8 mouse cellular contexts compared by ENCODE assay signal in genomic region chr7:83695449-83696212, GRCm38 (mm10). TPM values are rescaled to one million over a fixed set of nuclear protein-coding genes. Genes with fewer than 3 reads are reported as not detected.
DNase-seq lines count a peak whose midpoint lies in the region; ATAC-seq and TF ChIP-seq lines count a peak whose summit lies in the region.

No protein-coding gene starts in this region.

- ATAC-seq in heart, postnatal 0 days (ENCODE audit: insufficient read depth, low read depth): no peak
- ATAC-seq in heart, embryonic 11.5 days (replicated peaks; ENCODE audit: insufficient number of reproducible peaks, low FRiP score, low TSS enrichment): no peak
- ATAC-seq in neural tube, embryonic 15.5 days (ENCODE audit: low FRiP score): no peak
- ATAC-seq in erythroblast, adult 5-6 weeks (replicated peaks; ENCODE audit: low FRiP score, poor library complexity, severe bottlenecking): 0 out of 2 replicates have a peak, but pooled peaks have one; percentile 64
- ATAC-seq in neutrophil, adult 5-6 weeks (ENCODE audit: extremely low read depth, insufficient number of reproducible peaks, low FRiP score, poor library complexity, severe bottlenecking): 0 out of 2 replicates have a peak, but pooled peaks have one; percentile 51

- no peak overlapping the region for H3K4me2 ChIP-seq in heart, postnatal 0 days (ENCODE audit: low read depth, low read length)
- no peak overlapping the region for H3K4me2 ChIP-seq in heart, embryonic 11.5 days
- no peak overlapping the region for H3K4me2 ChIP-seq in neural tube, embryonic 15.5 days

- H3K4me3 ChIP-seq in heart, postnatal 0 days (ENCODE audit: low read depth, low read length): no peak overlapping the region
- H3K4me3 ChIP-seq in heart, embryonic 11.5 days (ENCODE audit: low read depth, low read length): no peak overlapping the region
- no peak overlapping the region for H3K4me3 ChIP-seq in neural tube, embryonic 15.5 days (replicated peaks)

- peak; percentile 66 for TF ChIP-seq CTCF in heart, postnatal 0 days (IDR thresholded peaks at IDR 0.05; ENCODE audit: low read depth)

- no peak for TF ChIP-seq EP300 in heart, postnatal 0 days (IDR thresholded peaks at IDR 0.05; ENCODE audit: low read depth)

- H3K27me3 ChIP-seq in heart, postnatal 0 days (ENCODE audit: control insufficient read depth, insufficient read depth, low read length): no peaks in the 10 kb centered on the region
- H3K27me3 ChIP-seq in heart, embryonic 11.5 days (ENCODE audit: control insufficient read depth, insufficient read depth, low read length): no peaks in the 10 kb centered on the region
- H3K27me3 ChIP-seq in neural tube, embryonic 15.5 days (replicated peaks): no peaks in the 10 kb centered on the region

- no peaks in the 10 kb centered on the region for H3K4me1 ChIP-seq in heart, postnatal 0 days (ENCODE audit: control insufficient read depth, insufficient read depth)
- H3K4me1 ChIP-seq in heart, embryonic 11.5 days (ENCODE audit: control insufficient read depth, insufficient read depth, low read length): no peaks in the 10 kb centered on the region
- H3K4me1 ChIP-seq in neural tube, embryonic 15.5 days: no peaks in the 10 kb centered on the region

- no peaks in the 10 kb centered on the region for H3K9me3 ChIP-seq in heart, postnatal 0 days (replicated peaks; ENCODE audit: control insufficient read depth, low read length)
- no peaks in the 10 kb centered on the region for H3K9me3 ChIP-seq in heart, embryonic 11.5 days (replicated peaks; ENCODE audit: control insufficient read depth, low read length)
- no peaks in the 10 kb centered on the region for H3K9me3 ChIP-seq in neural tube, embryonic 15.5 days (replicated peaks)

- no peak overlapping the region for H3K27ac ChIP-seq in heart, postnatal 0 days (ENCODE audit: low read depth)
- no peak overlapping the region for H3K27ac ChIP-seq in heart, embryonic 11.5 days (ENCODE audit: low read depth, low read length)
- H3K27ac ChIP-seq in neural tube, embryonic 15.5 days (replicated peaks): no peak overlapping the region

- H3K36me3 ChIP-seq in heart, postnatal 0 days (replicated peaks; ENCODE audit: control insufficient read depth, insufficient read depth, low read length): no peaks in the 10 kb centered on the region
- no peaks in the 10 kb centered on the region for H3K36me3 ChIP-seq in heart, embryonic 11.5 days (ENCODE audit: control insufficient read depth, insufficient read depth, low read length)
- no peaks in the 10 kb centered on the region for H3K36me3 ChIP-seq in neural tube, embryonic 15.5 days

- no peak overlapping the region for H3K9ac ChIP-seq in heart, postnatal 0 days (replicated peaks; ENCODE audit: low read depth, low read length)
- H3K9ac ChIP-seq in heart, embryonic 11.5 days (ENCODE audit: low read depth, low read length): no peak overlapping the region
- H3K9ac ChIP-seq in neural tube, embryonic 15.5 days (replicated peaks): no peak overlapping the region

- peak; percentile 12 for DNase-seq in heart, postnatal 0 days (ENCODE audit: low spot score)
- DNase-seq in neural tube, embryonic 10.5 days (ENCODE audit: extremely low spot score, low spot score): peak; percentile 50
- peak; percentile 74 for DNase-seq in NIH3T3 (ENCODE audit: low read depth)
- DNase-seq in urinary bladder, postnatal 4 days (ENCODE audit: low spot score in 2 of 2): no peak

- 31% methylated on average over 6 of the region's 6 CpGs for WGBS in heart, postnatal 0 days
- WGBS in heart, embryonic 11.5 days (ENCODE audit: insufficient replicate concordance): 24% methylated on average over 6 of the region's 6 CpGs
- WGBS in neural tube, embryonic 15.5 days: 32% methylated on average over 6 of the region's 6 CpGs

RNA-seq across cellular contexts. Expression of gene Il16, which starts 49.9 kb away (rescaled TPM):
- total RNA-seq in heart, postnatal 0 days (2014; rRNA removed; ENCODE audit: low replicate concordance): 4.3 and 4.6 TPM in 2 replicates
- polyA plus RNA-seq in heart, postnatal 0 days (2015; fragmentation: Nextera tagmentation; extraction: Ambion mirVana): 3.2 and 3.3 TPM in 2 replicates
- 1.5 and 2.1 TPM in 2 replicates for polyA plus RNA-seq in heart, embryonic 11.5 days (2014; fragmentation: Nextera tagmentation; extraction: Ambion mirVana)
- polyA plus RNA-seq in neural tube, embryonic 15.5 days (2015; fragmentation: Nextera tagmentation; extraction: Ambion mirVana): 1.4 and 8.5 TPM in 2 replicates
- 11.1 and 14.0 TPM in 2 replicates for total RNA-seq in erythroblast, adult 5-6 weeks (2015; ENCODE audit: low replicate concordance)
- 24.1 and 27.3 TPM in 2 replicates for total RNA-seq in erythroblast, adult 5-6 weeks (2017; ENCODE audit: low replicate concordance)
- 454 and 474 TPM in 2 replicates for total RNA-seq in neutrophil, adult 5-6 weeks (2017)

Comparison
In these comparisons a context has a peak if more than half of its experiments do, and no peak if none do; other contexts are left out.
1. ATAC-seq: peak in erythroblast, adult 5-6 weeks (single experiment) and neutrophil, adult 5-6 weeks (single experiment); none in heart, postnatal 0 days (single experiment), heart, embryonic 11.5 days (single experiment) and neural tube, embryonic 15.5 days (single experiment).
2. DNase-seq: peak in heart, postnatal 0 days (single experiment), neural tube, embryonic 10.5 days (single experiment) and NIH3T3 (single experiment); none in urinary bladder, postnatal 4 days (0 of 2).
3. RNA of gene Il16, which starts 49.9 kb away (total RNA-seq): 454 to 474 TPM in neutrophil, adult 5-6 weeks; 11.1 to 27.3 TPM in erythroblast, adult 5-6 weeks and 4.3 to 4.6 TPM in heart, postnatal 0 days; every median in the first group is over 10 times any median in the second.